Mouse (Mus musculus) spleen, adult 2 months (tissue): ENCODE data around the gene Hirip3. TPM values are rescaled to one million over a fixed set of nuclear protein-coding genes. Genes with fewer than 3 reads are reported as not detected.
"Not testable (repeated sequence)": the region's sequence is repeated elsewhere in the genome, so short reads cannot be mapped to it uniquely, and the experiment has no call there.

ENCODE experiments used
- DNase-seq, 2 experiments: peaks; one replicate each; pipeline versions ENCODE4 v3.0.0 to v3.0.0-alpha.2; 2012 to 2021; ENCODE audit warnings: low spot score in 2 of 2, low read depth in 1 of 2
- H3K27ac ChIP-seq: fragments of 200-500 bp; 2 replicates; pipeline ENCODE4 v1.5.1; 2012; ENCODE audit warnings: low read length, inconsistent platforms; ENCODE audit not compliant: insufficient read depth
- H3K27me3 ChIP-seq: fragments of 200-500 bp; 2 replicates; pipeline ENCODE4 v1.6.1; 2012; ENCODE audit warnings: mild to moderate bottlenecking, moderate library complexity, low read length, inconsistent platforms; ENCODE audit not compliant: control insufficient read depth, insufficient read depth
- H3K36me3 ChIP-seq: fragments of 200-500 bp; 2 replicates; pipeline ENCODE4 v1.6.1; 2012; ENCODE audit warnings: mild to moderate bottlenecking, low read length, inconsistent platforms; ENCODE audit not compliant: control insufficient read depth, insufficient read depth
- H3K4me1 ChIP-seq: fragments of 200-500 bp; 2 replicates; pipeline ENCODE4 v1.6.1; 2011; ENCODE audit warnings: inconsistent platforms; ENCODE audit not compliant: control insufficient read depth, insufficient read depth, insufficient read length
- H3K4me3 ChIP-seq: fragments of 200-500 bp; 2 replicates; pipeline ENCODE4 v1.5.1; 2011; ENCODE audit warnings: mild to moderate bottlenecking, inconsistent platforms; ENCODE audit not compliant: insufficient read depth, insufficient read length; ENCODE audit errors: extremely low read depth
- CTCF ChIP-seq: fragments of 200-500 bp; IDR thresholded peaks from 2 replicates; pipeline ENCODE4 v1.5.1; 2011; ENCODE audit warnings: mild to moderate bottlenecking, inconsistent platforms; ENCODE audit not compliant: insufficient read depth, insufficient read length, insufficient replicate concordance; ENCODE audit errors: extremely low read depth
- POLR2A ChIP-seq: fragments of 200-500 bp; IDR thresholded peaks from 2 replicates; pipeline ENCODE4 v1.6.1; 2011; ENCODE audit warnings: low read depth, low read length, inconsistent platforms
- WGBS: fragments of 180-500 bp; shearing (Covaris S2); methylation state at CpG from one replicate; pipeline ENCODE4 v1.1.7; 2018; 5-methylcytosine and 5-hydroxymethylcytosine counted together
- polyA plus RNA-seq: library from polyadenylated mRNA; depleted of rRNA; stranded (reverse); fragments of >200 nt; gene quantifications from 2 replicates; pipeline ENCODE4 v1.2.3, GENCODE M21; 2012; rRNA removed

Hirip3 gene
- polyA plus RNA-seq, 1 experiment = 8.6 TPM

- H3K4me3 ChIP-seq = peak overlapping the region; percentile 87
- no peaks in the 10 kb centered on the region for H3K27me3 ChIP-seq
- TF ChIP-seq CTCF (no peak), POLR2A (peak; percentile 73; the same call in 1 of the 2 replicates)
- peaks cover 8% of the 10 kb centered on the region for H3K4me1 ChIP-seq
- peak; percentile 70 to 95 for DNase-seq
- 14% methylated on average over 37 of the region's 37 CpGs for WGBS
- 0 out of 2 replicates have a peak, but pooled peaks cover 1% of the 10 kb centered on the region for H3K36me3 ChIP-seq
- peak overlapping the region; percentile 81 for H3K27ac ChIP-seq
These were observed 36.6 kb downstream of the Hirip3 start for GRCm38 (mm10) chr7:126898102-126898990.

GRCm38 (mm10) chr7:126899781-126900180 is 38.0 kb downstream of the Hirip3 start:
- H3K36me3 ChIP-seq, H3K27me3 ChIP-seq, DNase-seq, H3K4me1 ChIP-seq, H3K4me3 ChIP-seq, H3K27ac ChIP-seq: not testable (repeated sequence)
- WGBS = 96% methylated on average over 8 of the region's 9 CpGs

GRCm38 (mm10) chr7:126905590-126905989 is 43.8 kb downstream of the Hirip3 start:
- Histone ChIP-seq H3K27ac (no peak overlapping the region), H3K36me3 (no peaks in the 10 kb centered on the region), H3K27me3 (no peaks in the 10 kb centered on the region), H3K4me1 (no peaks in the 10 kb centered on the region), H3K4me3 (no peak overlapping the region)
- WGBS = 59% methylated on average over 3 of the region's 3 CpGs
- no peak for TF ChIP-seq CTCF
- TF ChIP-seq POLR2A = no peak
- no peak for DNase-seq

- no peak for DNase-seq
- H3K27me3 ChIP-seq = no peaks in the 10 kb centered on the region
- no peak overlapping the region for H3K27ac ChIP-seq
- no peak overlapping the region for H3K4me3 ChIP-seq
- no peaks in the 10 kb centered on the region for H3K4me1 ChIP-seq
- 80% methylated on average over 3 of the region's 3 CpGs for WGBS
- TF ChIP-seq CTCF (no peak), POLR2A (no peak)
- no peaks in the 10 kb centered on the region for H3K36me3 ChIP-seq
These were observed 53.1 kb downstream of the Hirip3 start for GRCm38 (mm10) chr7:126914844-126915243.

Other genes with a start within 250 kb of the Hirip3 start
- 28.8 and 42.3 TPM in 2 replicates for gene Nupr1, start 231.1 kb upstream of the Hirip3 start, polyA plus RNA-seq
- 31.4 and 32.3 TPM in 2 replicates for gene Sgf29, start 212.7 kb upstream of the Hirip3 start, polyA plus RNA-seq
- gene Sult1a1, start 185.5 kb upstream of the Hirip3 start, polyA plus RNA-seq = 10.5 and 12.9 TPM in 2 replicates
- 37.4 and 51.8 TPM in 2 replicates for gene Bola2, start 166.6 kb upstream of the Hirip3 start, polyA plus RNA-seq
- gene Slx1b, start 166.2 kb upstream of the Hirip3 start, polyA plus RNA-seq = 13.2 and 19.5 TPM in 2 replicates
- 1,755 and 1,932 TPM in 2 replicates for gene Coro1a, start 154.2 kb upstream of the Hirip3 start, polyA plus RNA-seq
- gene Mapk3, start 102.4 kb upstream of the Hirip3 start, polyA plus RNA-seq = 97.0 and 108 TPM in 2 replicates
- 7.7 and 62.7 TPM in 2 replicates for gene Gdpd3, start 95.6 kb upstream of the Hirip3 start, polyA plus RNA-seq
- gene Ypel3, start 85.0 kb upstream of the Hirip3 start, polyA plus RNA-seq = 393 and 605 TPM in 2 replicates
- gene Tbx6, start 80.5 kb upstream of the Hirip3 start, polyA plus RNA-seq = 16.6 and 17.9 TPM in 2 replicates
- 175 and 184 TPM in 2 replicates for gene Ppp4c, start 69.5 kb upstream of the Hirip3 start, polyA plus RNA-seq
- gene Fam57b, start 64.3 kb upstream of the Hirip3 start, polyA plus RNA-seq = 0.30 and 0.62 TPM in 2 replicates
- not detected in 2 replicates for gene 4930451I11Rik, start 30.3 kb upstream of the Hirip3 start, polyA plus RNA-seq
- gene Doc2a, start 14.6 kb upstream of the Hirip3 start, polyA plus RNA-seq = not detected in 2 replicates
- 40.1 and 56.0 TPM in 2 replicates for gene Ino80e, start 405 bp downstream of the Hirip3 start, polyA plus RNA-seq
- gene Taok2, start 22.7 kb downstream of the Hirip3 start, polyA plus RNA-seq = 97.0 and 109 TPM in 2 replicates
- 81.7 and 94.0 TPM in 2 replicates for gene Tmem219, start 60.9 kb downstream of the Hirip3 start, polyA plus RNA-seq
- gene Kctd13, start 66.9 kb downstream of the Hirip3 start, polyA plus RNA-seq = 21.5 and 29.9 TPM in 2 replicates
- gene Asphd1, start 87.6 kb downstream of the Hirip3 start, polyA plus RNA-seq = not detected in 2 replicates
- 2.4 and 2.9 TPM in 2 replicates for gene Sez6l2, start 88.6 kb downstream of the Hirip3 start, polyA plus RNA-seq
- 154 and 201 TPM in 2 replicates for gene Cdipt, start 113.9 kb downstream of the Hirip3 start, polyA plus RNA-seq
- 0.59 and 0.71 TPM in 2 replicates for gene Cdiptos, start 114.1 kb downstream of the Hirip3 start, polyA plus RNA-seq
- 63.3 and 80.9 TPM in 2 replicates for gene Mvp, start 152.6 kb downstream of the Hirip3 start, polyA plus RNA-seq
- gene Pagr1b, start 154.5 kb downstream of the Hirip3 start, polyA plus RNA-seq = 0.48 and 2.5 TPM in 2 replicates
- 3.1 and 3.3 TPM in 2 replicates for gene Pagr1a, start 155.4 kb downstream of the Hirip3 start, polyA plus RNA-seq
- gene Gm42742, start 159.1 kb downstream of the Hirip3 start, polyA plus RNA-seq = 27.8 and 31.8 TPM in 2 replicates
- gene Prrt2, start 159.2 kb downstream of the Hirip3 start, polyA plus RNA-seq = 5.8 and 6.5 TPM in 2 replicates
- gene Maz, start 165.1 kb downstream of the Hirip3 start, polyA plus RNA-seq = 215 and 345 TPM in 2 replicates
- gene Kif22, start 180.5 kb downstream of the Hirip3 start, polyA plus RNA-seq = 6.3 and 8.2 TPM in 2 replicates
- 1,018 and 1,065 TPM in 2 replicates for gene Zg16, start 225.4 kb downstream of the Hirip3 start, polyA plus RNA-seq
- 135 and 221 TPM in 2 replicates for gene AI467606, start 229.4 kb downstream of the Hirip3 start, polyA plus RNA-seq